Mouse (Mus musculus) spleen, postnatal 36 days (tissue): ENCODE measurements around the gene Nle1.

Source experiments
- DNase-seq, 2 experiments: peaks; one replicate each; pipeline ENCODE4 v3.0.0; 2022; ENCODE audit warnings: low spot score in 2 of 2, mixed read lengths in 1 of 2

Gene Nle1

GRCm38 (mm10) chr11:82914711-82915352 is 6.6 kb upstream of the Nle1 start:
- DNase-seq: peak; percentile 38 to 50

- no peak for DNase-seq
Measured at GRCm38 (mm10) chr11:82910679-82911389, 2.6 kb upstream of the Nle1 start.

- DNase-seq: no peak
Measured at GRCm38 (mm10) chr11:82910250-82910649, 2.0 kb upstream of the Nle1 start, which contains the start of gene Unc45b. Unc45b (plus strand) TSS chr11:82910550.

- no peak for DNase-seq
Measured at GRCm38 (mm10) chr11:82908608-82908989, 388 bp upstream of the Nle1 start.

GRCm38 (mm10) chr11:82905816-82906215 is 2.4 kb downstream of the Nle1 start:
- no peak for DNase-seq

- DNase-seq: no peak
Measured at GRCm38 (mm10) chr11:82904952-82905351, 3.3 kb downstream of the Nle1 start.

GRCm38 (mm10) chr11:82901606-82902310 is 6.5 kb downstream of the Nle1 start:
- DNase-seq: no peak

- no peak for DNase-seq
Measured at GRCm38 (mm10) chr11:82899720-82900119, 8.5 kb downstream of the Nle1 start.

- no peak for DNase-seq
Measured at GRCm38 (mm10) chr11:82897478-82897877, 10.7 kb downstream of the Nle1 start.

- no peak for DNase-seq
Measured at GRCm38 (mm10) chr11:82891936-82892335, 16.3 kb downstream of the Nle1 start, which contains the start of gene Fndc8. Fndc8 (plus strand) TSS chr11:82892124.

- peak; percentile 92 to 95 for DNase-seq
Measured at GRCm38 (mm10) chr11:82890342-82890762, 17.9 kb downstream of the Nle1 start, which contains the start of gene Rad51d. Rad51d (minus strand) TSS chr11:82890614.

- peak in 1 of 2 experiments; percentile 15 for DNase-seq
Measured at GRCm38 (mm10) chr11:82889524-82890341, 18.5 kb downstream of the Nle1 start.

GRCm38 (mm10) chr11:82888491-82888946 is 19.7 kb downstream of the Nle1 start:
- DNase-seq: no peak

- no peak for DNase-seq
Measured at GRCm38 (mm10) chr11:82886559-82886958, 21.7 kb downstream of the Nle1 start.

- no peak for DNase-seq
Measured at GRCm38 (mm10) chr11:82883180-82883579, 25.0 kb downstream of the Nle1 start.

GRCm38 (mm10) chr11:82877726-82878344 is 30.4 kb downstream of the Nle1 start:
- no peak for DNase-seq

- DNase-seq: no peak
Measured at GRCm38 (mm10) chr11:82875631-82876030, 32.6 kb downstream of the Nle1 start.

- DNase-seq: no peak
Measured at GRCm38 (mm10) chr11:82874924-82875323, 33.3 kb downstream of the Nle1 start.

- peak; percentile 89 to 93 for DNase-seq
Measured at GRCm38 (mm10) chr11:82871031-82871446, 37.2 kb downstream of the Nle1 start, which contains the start of gene Rffl. Rffl (minus strand) TSS chr11:82871210.

GRCm38 (mm10) chr11:82870173-82871030 is 37.8 kb downstream of the Nle1 start:
- peak; percentile 31 to 62 for DNase-seq
